Mouse (Mus musculus) liver, embryonic 12.5 days (tissue): ENCODE data around the gene Washc1. TPM values are rescaled to one million over a fixed set of nuclear protein-coding genes. Genes with fewer than 3 reads are reported as not detected.

Experiments
- polyA plus RNA-seq: library from polyadenylated mRNA; unstranded; fragments of >200 nt; fragmentation: Nextera tagmentation; extraction: Ambion mirVana; gene quantifications from 2 replicates; pipeline ENCODE4 v1.2.1, GENCODE M21; 2016

Gene Washc1
- polyA plus RNA-seq, 1 experiment from 2014 or later = 23.0 TPM

Other genes starting within 250 kb of the Washc1 start
- 45.9 and 47.3 TPM in 2 replicates for gene Ralbp1, start 225.7 kb upstream of the Washc1 start, polyA plus RNA-seq
- gene Twsg1, start 160.3 kb upstream of the Washc1 start, polyA plus RNA-seq = 23.1 and 26.4 TPM in 2 replicates
- gene Ankrd12, start 34.5 kb upstream of the Washc1 start, polyA plus RNA-seq = 8.6 and 8.8 TPM in 2 replicates
- gene Ndufv2, start 10.0 kb upstream of the Washc1 start, polyA plus RNA-seq = 234 and 239 TPM in 2 replicates
- gene Ddx11, start 12.0 kb downstream of the Washc1 start, polyA plus RNA-seq = 15.5 and 16.1 TPM in 2 replicates